Mouse (Mus musculus): Measurements from ENCODE around the gene Kif16b. TPM values are rescaled to one million over a fixed set of nuclear protein-coding genes. Genes with fewer than 3 reads are reported as not detected.

Gene Kif16b
- total and polyA plus RNA-seq, 3 experiments, result 7.8 to 9.5 (median 8.0) TPM

- dilution Hi-C loops (cut with MboI; ENCODE audit: extremely low pct_ligation_motif_present, extremely low pct_unique_long_range_greater_than_20kb, low sequenced_read_pairs), result no loop called here
- in situ Hi-C loops (cut with MboI; ENCODE audit: low pct_ligation_motif_present, low pct_unique_long_range_greater_than_20kb, low sequenced_read_pairs), result no loop called here
- no peak overlapping the region for H3K27ac ChIP-seq (ENCODE audit: insufficient read depth, low read depth)
- H3K79me2 ChIP-seq (replicated peaks; ENCODE audit: control insufficient read depth, extremely low read depth, insufficient read depth, poor library complexity, severe bottlenecking), result no peaks in the 10 kb centered on the region
- H3K4me1 ChIP-seq (ENCODE audit: control insufficient read depth in 1 of 2, insufficient read depth in 2 of 2), result no peaks in the 10 kb centered on the region
- no peak for DNase-seq (ENCODE audit: extremely low read depth)
- no peaks in the 10 kb centered on the region for H3K36me3 ChIP-seq (replicated peaks in 1 of 2; ENCODE audit: control insufficient read depth in 1 of 2, insufficient read depth in 1 of 2, low read length in 1 of 2)
- H3K4me2 ChIP-seq (ENCODE audit: insufficient read depth, low read depth, poor library complexity, severe bottlenecking), result no peak overlapping the region
- no peak overlapping the region for H3K4me3 ChIP-seq (replicated peaks in 1 of 3; ENCODE audit: low read depth in 2 of 3, low read length in 2 of 3, poor library complexity in 1 of 3)
- peaks cover 2% of the 10 kb centered on the region for H3K27me3 ChIP-seq (replicated peaks)
- H3K9ac ChIP-seq (ENCODE audit: insufficient read depth, low read depth), result no peak overlapping the region
- TF ChIP-seq HCFC1 (IDR thresholded peaks at IDR 0.05; ENCODE audit: low read depth, low read length) (no peak), UBTF (IDR thresholded peaks at IDR 0.05; ENCODE audit: low read depth, low read length) (no peak), CHD2 (IDR thresholded peaks at IDR 0.05; ENCODE audit: low read length) (no peak), EP300 (IDR thresholded peaks at IDR 0.05; ENCODE audit: low read length) (no peak), MEF2A (IDR thresholded peaks at IDR 0.05; ENCODE audit: borderline replicate concordance, low read depth, low read length) (no peak), CHD1 (IDR thresholded peaks at IDR 0.05; ENCODE audit: low read depth, low read length) (no peak), TBP (conservative IDR thresholded peaks at IDR 0.05; ENCODE audit: low read depth, low read length) (no peak), USF1 (IDR thresholded peaks at IDR 0.05; ENCODE audit: low read depth, low read length) (no peak), MYC (IDR thresholded peaks at IDR 0.05; ENCODE audit: low read depth, low read length) (no peak), ETS1 (conservative IDR thresholded peaks at IDR 0.05; ENCODE audit: low read depth, low read length) (no peak), ZKSCAN1 (IDR thresholded peaks at IDR 0.05; ENCODE audit: borderline replicate concordance, low read depth, low read length) (no peak), MAX (IDR thresholded peaks at IDR 0.05; ENCODE audit: low read length) (no peak), JUN (IDR thresholded peaks at IDR 0.05; ENCODE audit: insufficient read depth, low read depth, low read length) (no peak), ZC3H11A (IDR thresholded peaks at IDR 0.05; ENCODE audit: low read depth, low read length) (no peak), E2F4 (IDR thresholded peaks at IDR 0.05; ENCODE audit: insufficient replicate concordance, low read depth, low read length) (no peak), ZNF384 (IDR thresholded peaks at IDR 0.05; ENCODE audit: low read depth, low read length) (no peak), USF2 (conservative IDR thresholded peaks at IDR 0.05; ENCODE audit: low read depth, low read length) (no peak), RAD21 (IDR thresholded peaks at IDR 0.05; ENCODE audit: low read depth, low read length) (no peak), POLR2A (IDR thresholded peaks at IDR 0.05; ENCODE audit: low read depth, low read length) (no peak)
- H3K9me3 ChIP-seq (replicated peaks; ENCODE audit: low read length), result no peaks in the 10 kb centered on the region
Measured at GRCm38 (mm10) chr2:142929226-142930112, 28.1 kb upstream of the Kif16b start.

GRCm38 (mm10) chr2:142910808-142911388 lies 9.6 kb upstream of the Kif16b start:
- in situ Hi-C loops (cut with MboI; ENCODE audit: low pct_ligation_motif_present, low pct_unique_long_range_greater_than_20kb, low sequenced_read_pairs) (no loop called here), dilution Hi-C loops (cut with MboI; ENCODE audit: extremely low pct_ligation_motif_present, extremely low pct_unique_long_range_greater_than_20kb, low sequenced_read_pairs) (no loop called here)
- no peaks in the 10 kb centered on the region for H3K4me1 ChIP-seq (ENCODE audit: control insufficient read depth in 1 of 2, insufficient read depth in 2 of 2)
- H3K4me2 ChIP-seq (ENCODE audit: insufficient read depth, low read depth, poor library complexity, severe bottlenecking), result no peak overlapping the region
- TF ChIP-seq KAT2A (IDR thresholded peaks at IDR 0.05; ENCODE audit: insufficient replicate concordance, low read length), result no peak
- TF ChIP-seq NELFE (IDR thresholded peaks at IDR 0.05; ENCODE audit: low read depth, low read length), result no peak
- TF ChIP-seq ZNF384 (IDR thresholded peaks at IDR 0.05; ENCODE audit: low read depth, low read length), result no peak
- TF ChIP-seq RAD21 (IDR thresholded peaks at IDR 0.05; ENCODE audit: low read depth, low read length), result no peak
- no peak for TF ChIP-seq TCF12 (IDR thresholded peaks at IDR 0.05; ENCODE audit: low read depth, low read length)
- TF ChIP-seq USF1 (IDR thresholded peaks at IDR 0.05; ENCODE audit: low read depth, low read length), result no peak
- TF ChIP-seq EP300 (IDR thresholded peaks at IDR 0.05; ENCODE audit: low read length), result no peak
- no peak for TF ChIP-seq MXI1 (IDR thresholded peaks at IDR 0.05; ENCODE audit: low read depth, low read length)
- no peak for TF ChIP-seq USF2 (conservative IDR thresholded peaks at IDR 0.05; ENCODE audit: low read depth, low read length)
- TF ChIP-seq MEF2A (IDR thresholded peaks at IDR 0.05; ENCODE audit: borderline replicate concordance, low read depth, low read length), result no peak
- no peak for TF ChIP-seq MAX (IDR thresholded peaks at IDR 0.05; ENCODE audit: low read length)
- TF ChIP-seq HCFC1 (IDR thresholded peaks at IDR 0.05; ENCODE audit: low read depth, low read length), result no peak
- TF ChIP-seq ETS1 (conservative IDR thresholded peaks at IDR 0.05; ENCODE audit: low read depth, low read length), result no peak
- no peak for TF ChIP-seq UBTF (IDR thresholded peaks at IDR 0.05; ENCODE audit: low read depth, low read length)
- no peak for TF ChIP-seq RCOR1 (conservative IDR thresholded peaks at IDR 0.05; ENCODE audit: low read depth, low read length)
- no peak for TF ChIP-seq SMC3 (IDR thresholded peaks at IDR 0.05; ENCODE audit: low read depth, low read length)
- TF ChIP-seq TBP (conservative IDR thresholded peaks at IDR 0.05; ENCODE audit: low read depth, low read length), result no peak
- TF ChIP-seq POLR2AphosphoS2 (IDR thresholded peaks at IDR 0.05; ENCODE audit: low read depth, low read length), result no peak
- no peak for TF ChIP-seq POLR2A (IDR thresholded peaks at IDR 0.05; ENCODE audit: low read depth, low read length)
- H3K79me2 ChIP-seq (replicated peaks; ENCODE audit: control insufficient read depth, extremely low read depth, insufficient read depth, poor library complexity, severe bottlenecking), result no peaks in the 10 kb centered on the region
- no peaks in the 10 kb centered on the region for H3K9me3 ChIP-seq (replicated peaks; ENCODE audit: low read length)
- H3K27ac ChIP-seq (ENCODE audit: insufficient read depth, low read depth), result no peak overlapping the region
- no peak for DNase-seq (ENCODE audit: extremely low read depth)
- no peaks in the 10 kb centered on the region for H3K27me3 ChIP-seq (replicated peaks)
- H3K9ac ChIP-seq (ENCODE audit: insufficient read depth, low read depth), result no peak overlapping the region
- H3K4me3 ChIP-seq (replicated peaks in 1 of 3; ENCODE audit: low read depth in 2 of 3, low read length in 2 of 3, poor library complexity in 1 of 3), result no peak overlapping the region
- H3K36me3 ChIP-seq (replicated peaks in 1 of 2; ENCODE audit: control insufficient read depth in 1 of 2, insufficient read depth in 1 of 2, low read length in 1 of 2), result no peaks in the 10 kb centered on the region

Data from CH12.LX (cell line).